Mouse (Mus musculus): ENCODE results near the gene B230217C12Rik. TPM values are rescaled to one million over a fixed set of nuclear protein-coding genes. Genes with fewer than 3 reads are reported as not detected.

Gene B230217C12Rik
- 8.6 and 11.3 TPM in 2 replicates for polyA plus RNA-seq (2014; fragmentation: Nextera tagmentation; extraction: Ambion mirVana)

GRCm38 (mm10) chr11:97840539-97840954, at the start of gene B230217C12Rik:
Gene B230217C12Rik, plus strand, starts transcription at chr11:97840780.
- Histone ChIP-seq H3K27me3 (ENCODE audit: control insufficient read depth, insufficient read depth, low read length) (no peaks in the 10 kb centered on the region), H3K36me3 (ENCODE audit: control insufficient read depth, insufficient read depth, low read length) (peaks cover 22% of the 10 kb centered on the region), H3K4me1 (ENCODE audit: control insufficient read depth, insufficient read depth, low read length) (peaks cover 17% of the 10 kb centered on the region), H3K4me2 (replicated peaks; ENCODE audit: low read depth, low read length) (peak within 1 kb of the TSS; percentile 46), H3K9ac (ENCODE audit: low read depth, low read length) (peak within 1 kb of the TSS; percentile 49), H3K4me3 (ENCODE audit: low read length) (peak within 1 kb of the TSS; percentile 47), H3K9me3 (ENCODE audit: control insufficient read depth, low read length) (no peaks in the 10 kb centered on the region), H3K27ac (ENCODE audit: low read depth, low read length) (peak within 1 kb of the TSS; percentile 79)
- WGBS: 2% methylated on average over 6 of the region's 6 CpGs
- peak; percentile 41; the same call in 1 of the 2 replicates for ATAC-seq (ENCODE audit: low FRiP score, low TSS enrichment)

- WGBS: 14% methylated on average over 2 of the region's 2 CpGs
- no peak for ATAC-seq (ENCODE audit: low FRiP score, low TSS enrichment)
- Histone ChIP-seq H3K9ac (ENCODE audit: low read depth, low read length) (no peak overlapping the region), H3K4me3 (ENCODE audit: low read length) (no peak overlapping the region), H3K4me2 (replicated peaks; ENCODE audit: low read depth, low read length) (no peak overlapping the region), H3K9me3 (ENCODE audit: control insufficient read depth, low read length) (no peaks in the 10 kb centered on the region), H3K27ac (ENCODE audit: low read depth, low read length) (no peak overlapping the region), H3K27me3 (ENCODE audit: control insufficient read depth, insufficient read depth, low read length) (no peaks in the 10 kb centered on the region), H3K4me1 (ENCODE audit: control insufficient read depth, insufficient read depth, low read length) (no peaks in the 10 kb centered on the region), H3K36me3 (ENCODE audit: control insufficient read depth, insufficient read depth, low read length) (no peaks in the 10 kb centered on the region)
These were observed 47.4 kb upstream of the B230217C12Rik start for GRCm38 (mm10) chr11:97793165-97793564.

GRCm38 (mm10) chr11:97796910-97797309, 43.7 kb upstream of the B230217C12Rik start:
- Histone ChIP-seq H3K27ac (ENCODE audit: low read depth, low read length) (no peak overlapping the region), H3K36me3 (ENCODE audit: control insufficient read depth, insufficient read depth, low read length) (no peaks in the 10 kb centered on the region), H3K9ac (ENCODE audit: low read depth, low read length) (no peak overlapping the region), H3K4me2 (replicated peaks; ENCODE audit: low read depth, low read length) (no peak overlapping the region), H3K4me1 (ENCODE audit: control insufficient read depth, insufficient read depth, low read length) (peaks cover 9% of the 10 kb centered on the region), H3K4me3 (ENCODE audit: low read length) (no peak overlapping the region), H3K27me3 (ENCODE audit: control insufficient read depth, insufficient read depth, low read length) (no peaks in the 10 kb centered on the region), H3K9me3 (ENCODE audit: control insufficient read depth, low read length) (no peaks in the 10 kb centered on the region)
- WGBS: 6% methylated on average over 6 of the region's 6 CpGs
- ATAC-seq (ENCODE audit: low FRiP score, low TSS enrichment): no peak

GRCm38 (mm10) chr11:97797369-97798082, 43.1 kb upstream of the B230217C12Rik start:
- Histone ChIP-seq H3K27me3 (ENCODE audit: control insufficient read depth, insufficient read depth, low read length) (no peaks in the 10 kb centered on the region), H3K4me2 (replicated peaks; ENCODE audit: low read depth, low read length) (peak overlapping the region; percentile 19; the same call in 1 of the 2 replicates), H3K36me3 (ENCODE audit: control insufficient read depth, insufficient read depth, low read length) (no peaks in the 10 kb centered on the region), H3K4me3 (ENCODE audit: low read length) (no peak overlapping the region), H3K9me3 (ENCODE audit: control insufficient read depth, low read length) (no peaks in the 10 kb centered on the region), H3K4me1 (ENCODE audit: control insufficient read depth, insufficient read depth, low read length) (peaks cover 14% of the 10 kb centered on the region), H3K9ac (ENCODE audit: low read depth, low read length) (no peak overlapping the region), H3K27ac (ENCODE audit: low read depth, low read length) (no peak overlapping the region)
- no peak for ATAC-seq (ENCODE audit: low FRiP score, low TSS enrichment)
- 55% methylated on average over 15 of the region's 15 CpGs for WGBS

GRCm38 (mm10) chr11:97798083-97798435, 42.5 kb upstream of the B230217C12Rik start:
- Histone ChIP-seq H3K4me2 (replicated peaks; ENCODE audit: low read depth, low read length) (peak overlapping the region; percentile 19), H3K27ac (ENCODE audit: low read depth, low read length) (no peak overlapping the region), H3K9me3 (ENCODE audit: control insufficient read depth, low read length) (no peaks in the 10 kb centered on the region), H3K9ac (ENCODE audit: low read depth, low read length) (no peak overlapping the region), H3K4me1 (ENCODE audit: control insufficient read depth, insufficient read depth, low read length) (peaks cover 14% of the 10 kb centered on the region), H3K36me3 (ENCODE audit: control insufficient read depth, insufficient read depth, low read length) (no peaks in the 10 kb centered on the region), H3K4me3 (ENCODE audit: low read length) (no peak overlapping the region), H3K27me3 (ENCODE audit: control insufficient read depth, insufficient read depth, low read length) (no peaks in the 10 kb centered on the region)
- ATAC-seq (ENCODE audit: low FRiP score, low TSS enrichment): no peak
- 33% methylated on average over 8 of the region's 8 CpGs for WGBS

DNA sequence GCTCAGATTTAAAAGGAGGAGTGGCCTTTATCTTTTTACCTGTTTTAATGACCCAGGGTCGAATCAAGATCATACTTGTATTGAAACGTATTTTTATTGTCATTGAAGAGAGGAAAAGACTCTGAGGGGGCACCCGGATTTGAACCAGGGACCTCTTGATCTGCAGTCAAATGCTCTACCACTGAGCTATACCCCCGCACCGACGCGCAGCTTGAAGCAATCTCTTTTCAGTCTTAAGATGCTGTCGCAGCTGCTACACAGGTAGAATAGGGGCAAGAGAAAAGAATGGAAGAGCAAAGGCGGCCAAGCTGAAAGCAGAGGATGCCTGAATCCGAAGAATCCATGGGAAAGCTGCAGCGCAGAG, 41.8 kb upstream of the B230217C12Rik start, which contains the start of gene Lasp1:
Gene Lasp1, plus strand, starts transcription at position 219 of the 364 bp plus-strand sequence.
- H3K9ac ChIP-seq (ENCODE audit: low read depth, low read length): peak within 1 kb of the TSS; percentile 89
- WGBS: under 1% methylated on average over 11 of the region's 11 CpGs
- peak within 1 kb of the TSS; percentile 97 for H3K27ac ChIP-seq (ENCODE audit: low read depth, low read length)
- no peaks in the 10 kb centered on the region for H3K27me3 ChIP-seq (ENCODE audit: control insufficient read depth, insufficient read depth, low read length)
- peak within 1 kb of the TSS; percentile 69 for H3K4me2 ChIP-seq (replicated peaks; ENCODE audit: low read depth, low read length)
- peak within 1 kb of the TSS; percentile 94 for H3K4me3 ChIP-seq (ENCODE audit: low read length)
- H3K4me1 ChIP-seq (ENCODE audit: control insufficient read depth, insufficient read depth, low read length): peaks cover 16% of the 10 kb centered on the region
- ATAC-seq (ENCODE audit: low FRiP score, low TSS enrichment): peak; percentile 56
- no peaks in the 10 kb centered on the region for H3K36me3 ChIP-seq (ENCODE audit: control insufficient read depth, insufficient read depth, low read length)
- no peaks in the 10 kb centered on the region for H3K9me3 ChIP-seq (ENCODE audit: control insufficient read depth, low read length)

DNA sequence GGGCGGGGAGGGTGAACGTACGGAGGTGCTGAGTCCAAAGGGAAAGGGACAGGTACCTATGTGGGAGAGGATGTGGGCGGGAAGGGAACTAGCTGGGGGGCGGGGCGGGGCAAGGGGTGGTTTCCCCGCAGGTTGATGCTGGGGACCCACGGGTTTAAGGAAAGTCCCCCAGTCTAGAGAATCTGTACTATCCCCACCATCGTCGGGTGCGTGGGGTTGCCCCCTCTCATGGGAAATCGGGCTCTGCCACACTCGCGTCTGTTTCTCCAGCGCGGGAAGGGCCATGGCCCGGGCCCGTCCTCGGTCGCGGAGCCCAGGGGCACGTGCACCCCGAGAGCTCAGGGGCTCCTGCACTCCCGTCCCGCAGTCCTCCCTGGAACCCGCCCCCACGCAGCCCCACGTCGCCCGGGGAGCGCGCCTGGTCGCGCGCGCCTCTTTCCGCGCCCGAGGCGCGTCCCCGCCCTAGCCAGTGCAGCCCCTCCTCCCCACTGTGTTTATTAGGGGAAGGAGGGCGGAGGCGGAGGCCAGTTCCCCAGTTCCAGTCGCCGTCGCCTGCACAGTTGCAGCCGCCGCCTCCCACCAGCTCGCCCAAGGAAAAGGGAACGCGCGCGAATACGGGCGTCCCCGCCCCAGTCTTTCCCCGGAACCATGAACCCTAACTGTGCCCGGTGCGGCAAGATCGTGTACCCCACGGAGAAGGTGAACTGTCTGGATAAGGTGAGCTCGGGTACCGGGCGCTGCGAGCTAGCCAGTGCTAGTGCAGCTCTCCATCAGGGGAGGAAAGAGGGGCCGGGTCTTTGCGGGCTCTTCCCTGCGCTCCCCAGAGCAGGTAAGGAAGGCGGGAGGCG, 41.2 kb upstream of the B230217C12Rik start:
- H3K36me3 ChIP-seq (ENCODE audit: control insufficient read depth, insufficient read depth, low read length): no peaks in the 10 kb centered on the region
- under 1% methylated on average over 69 of the region's 71 CpGs for WGBS
- peaks cover 22% of the 10 kb centered on the region for H3K4me1 ChIP-seq (ENCODE audit: control insufficient read depth, insufficient read depth, low read length)
- H3K9me3 ChIP-seq (ENCODE audit: control insufficient read depth, low read length): no peaks in the 10 kb centered on the region
- peak overlapping the region; percentile 97 for H3K27ac ChIP-seq (ENCODE audit: low read depth, low read length)
- peak overlapping the region; percentile 89 for H3K9ac ChIP-seq (ENCODE audit: low read depth, low read length)
- peak; percentile 78 for ATAC-seq (ENCODE audit: low FRiP score, low TSS enrichment)
- peak overlapping the region; percentile 69 for H3K4me2 ChIP-seq (replicated peaks; ENCODE audit: low read depth, low read length)
- peak overlapping the region; percentile 94 for H3K4me3 ChIP-seq (ENCODE audit: low read length)
- H3K27me3 ChIP-seq (ENCODE audit: control insufficient read depth, insufficient read depth, low read length): no peaks in the 10 kb centered on the region

- peak; percentile 67 for ATAC-seq (ENCODE audit: low FRiP score, low TSS enrichment)
- WGBS: under 1% methylated on average over 21 of the region's 43 CpGs
- Histone ChIP-seq H3K4me1 (ENCODE audit: control insufficient read depth, insufficient read depth, low read length) (peaks cover 30% of the 10 kb centered on the region), H3K9me3 (ENCODE audit: control insufficient read depth, low read length) (no peaks in the 10 kb centered on the region), H3K4me2 (replicated peaks; ENCODE audit: low read depth, low read length) (peak overlapping the region; percentile 69), H3K9ac (ENCODE audit: low read depth, low read length) (peak overlapping the region; percentile 89), H3K27ac (ENCODE audit: low read depth, low read length) (peak overlapping the region; percentile 97), H3K4me3 (ENCODE audit: low read length) (peak overlapping the region; percentile 94), H3K36me3 (ENCODE audit: control insufficient read depth, insufficient read depth, low read length) (no peaks in the 10 kb centered on the region), H3K27me3 (ENCODE audit: control insufficient read depth, insufficient read depth, low read length) (no peaks in the 10 kb centered on the region)
These were observed 40.4 kb upstream of the B230217C12Rik start for GRCm38 (mm10) chr11:97799994-97800690.
